Mouse (Mus musculus) embryo, embryonic 11 days (tissue): ENCODE results near the gene Pcbp3.
"Not testable (repeated sequence)": the region's sequence is repeated elsewhere in the genome, so short reads cannot be mapped to it uniquely, and the experiment has no call there.

ENCODE experiments used
- DNase-seq: peaks from one replicate; pipeline ENCODE4 v3.0.0-alpha.2; 2015

Gene Pcbp3

DNA sequence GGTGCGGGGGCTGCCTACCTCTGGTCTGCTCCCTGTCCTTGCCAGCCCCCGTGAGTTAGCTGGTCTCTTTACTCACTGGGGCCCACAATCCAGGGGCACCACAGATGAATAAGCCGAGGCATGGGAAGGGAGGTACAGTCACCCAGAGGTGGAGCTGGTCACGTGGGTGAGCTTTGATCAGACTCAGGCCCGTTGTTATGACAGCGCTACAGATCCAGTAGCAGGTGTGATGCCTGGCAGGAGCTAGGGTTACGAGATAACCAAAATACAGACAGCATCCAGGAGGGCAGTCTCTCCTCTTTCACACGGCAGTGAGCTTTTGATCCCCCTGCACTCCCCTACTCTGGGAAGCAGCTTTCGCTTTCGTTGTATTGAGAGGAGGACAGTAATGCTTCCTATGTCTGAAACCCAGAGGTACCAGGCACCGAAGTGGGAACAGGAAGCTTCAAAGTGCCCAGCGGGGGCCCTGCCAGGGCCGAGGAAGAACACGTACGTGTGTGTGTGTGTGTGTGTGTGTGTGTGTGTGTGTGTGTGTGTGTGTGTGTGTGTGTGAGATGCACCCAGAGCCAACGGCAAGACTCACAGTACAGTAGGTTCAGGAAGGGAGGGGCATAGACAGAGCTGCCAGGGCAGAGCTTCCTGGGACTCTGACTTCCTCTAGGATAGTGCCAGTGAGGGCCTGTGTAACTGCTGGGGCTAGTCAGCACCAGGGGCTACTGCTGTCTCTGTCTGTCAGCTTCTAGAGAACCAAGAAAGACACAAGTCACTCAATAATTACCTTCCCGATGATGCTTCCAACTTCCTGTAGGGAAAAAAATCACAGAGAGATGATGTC is 162.7 kb downstream of the Pcbp3 start:
- no peak for DNase-seq

DNA sequence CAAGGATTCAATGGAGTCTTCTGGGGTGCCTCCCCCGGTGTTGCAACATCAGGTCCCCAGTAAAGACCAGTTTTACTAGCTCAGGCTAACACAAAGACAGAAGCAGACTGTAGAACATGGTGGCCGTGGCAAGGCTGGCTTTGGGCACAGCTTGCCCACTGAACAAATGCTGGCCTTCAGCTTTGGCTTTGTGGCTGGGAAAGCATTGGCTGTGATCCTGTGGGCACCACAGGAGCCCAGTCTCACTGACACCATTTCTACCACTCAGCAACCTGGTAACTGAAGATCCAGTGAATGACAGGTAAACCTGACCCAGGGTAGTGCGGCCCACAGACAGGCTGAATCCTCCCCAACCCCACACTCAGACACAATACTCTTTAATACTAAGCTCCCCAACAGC is 167.6 kb downstream of the Pcbp3 start:
- DNase-seq, result no peak

DNA sequence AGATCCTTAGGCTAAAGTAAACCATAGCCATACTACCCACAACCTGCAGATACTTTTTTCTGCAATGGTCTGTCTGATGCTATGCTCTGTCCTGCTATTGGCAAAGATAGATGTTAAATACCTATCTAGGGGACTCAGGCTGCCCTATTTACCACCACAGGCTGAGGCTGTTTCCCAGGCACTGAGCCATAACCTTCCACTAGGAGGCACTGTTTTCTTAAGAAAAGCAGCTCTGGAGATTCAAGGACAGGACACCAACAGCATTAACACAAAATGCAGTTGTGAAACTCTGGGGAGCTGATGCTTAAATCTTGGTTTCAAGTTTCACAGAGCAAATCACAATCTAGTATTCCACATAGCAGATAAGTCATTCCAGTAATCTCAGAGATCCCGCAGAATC is 170.2 kb downstream of the Pcbp3 start:
- peak; percentile 74 for DNase-seq

DNA sequence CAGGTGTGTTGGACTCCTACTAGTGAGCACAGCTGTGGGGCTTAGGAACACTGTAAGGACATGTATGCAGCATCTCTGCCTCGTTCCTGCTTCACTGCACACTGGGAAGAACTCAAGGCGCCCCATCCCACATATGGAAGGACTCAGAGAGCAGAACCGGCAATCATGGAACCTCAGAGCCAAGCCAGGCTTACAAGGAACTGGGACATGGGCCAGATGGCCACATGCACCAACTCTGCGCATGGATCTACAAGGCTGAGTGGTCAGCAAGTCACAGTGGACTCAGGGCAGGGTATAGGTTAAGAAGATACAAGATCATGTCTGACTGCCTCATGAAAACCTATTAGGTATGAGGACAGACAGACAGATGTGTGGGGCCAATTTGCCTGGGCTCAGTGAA is 171.8 kb downstream of the Pcbp3 start:
- no peak for DNase-seq

DNA sequence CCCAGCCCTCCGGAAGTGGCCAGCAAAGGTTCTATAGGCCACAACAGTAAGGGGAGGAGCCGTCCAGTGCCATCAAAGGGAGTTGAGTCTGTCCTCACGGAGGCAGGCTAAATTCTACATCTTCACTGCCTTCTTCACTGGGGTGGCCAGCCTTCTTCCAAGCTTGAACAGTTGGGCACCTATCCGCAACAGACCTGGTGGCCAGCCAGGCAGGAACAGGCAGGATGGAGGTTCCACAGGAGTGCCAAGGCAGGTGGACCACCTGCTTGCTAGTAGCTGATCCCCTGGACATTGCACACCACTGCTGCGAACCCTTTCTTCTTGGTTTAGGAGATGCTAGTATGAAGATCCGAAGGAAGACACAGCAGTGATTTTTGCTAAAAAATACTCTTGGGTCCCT is 176.4 kb downstream of the Pcbp3 start:
- no peak for DNase-seq

DNA sequence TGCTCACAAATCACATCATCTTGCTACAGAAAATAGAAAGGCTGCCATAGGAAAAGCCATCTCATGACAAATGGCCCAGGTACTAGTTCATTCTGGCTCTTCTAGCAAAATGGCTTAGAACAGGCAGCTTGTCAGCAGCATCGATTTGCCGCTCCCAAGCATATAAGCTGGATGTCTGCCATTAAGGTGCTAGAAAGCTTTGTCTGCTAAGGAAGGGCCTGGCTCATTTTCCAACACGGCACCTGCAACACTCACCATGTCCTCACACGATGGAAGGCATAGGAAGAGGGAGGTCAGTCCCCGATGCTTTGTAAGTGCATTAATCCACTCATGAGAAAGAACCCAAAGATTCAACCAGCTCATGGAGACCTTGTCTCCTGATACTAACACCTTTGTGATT is 182.5 kb downstream of the Pcbp3 start:
- no peak for DNase-seq

DNA sequence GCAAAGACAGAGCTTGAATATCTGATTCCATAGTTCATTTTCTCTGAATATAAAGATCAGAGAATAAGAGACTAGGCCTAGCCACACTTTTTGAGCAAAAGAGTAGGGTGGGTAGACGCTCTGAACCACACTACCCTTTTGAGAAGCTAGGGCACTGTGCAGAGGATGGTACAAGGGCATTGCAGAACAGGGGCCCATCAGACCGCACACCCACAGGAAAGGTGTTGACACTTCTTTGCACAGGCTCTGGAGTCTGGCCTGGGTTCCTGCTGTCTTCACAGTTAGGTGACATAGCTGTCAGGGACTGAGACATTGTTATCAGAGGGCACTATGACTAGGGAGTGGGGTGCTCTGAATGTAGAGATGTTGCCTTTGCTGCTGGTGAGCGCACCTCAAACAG is 190.1 kb downstream of the Pcbp3 start:
- DNase-seq, result no peak

DNA sequence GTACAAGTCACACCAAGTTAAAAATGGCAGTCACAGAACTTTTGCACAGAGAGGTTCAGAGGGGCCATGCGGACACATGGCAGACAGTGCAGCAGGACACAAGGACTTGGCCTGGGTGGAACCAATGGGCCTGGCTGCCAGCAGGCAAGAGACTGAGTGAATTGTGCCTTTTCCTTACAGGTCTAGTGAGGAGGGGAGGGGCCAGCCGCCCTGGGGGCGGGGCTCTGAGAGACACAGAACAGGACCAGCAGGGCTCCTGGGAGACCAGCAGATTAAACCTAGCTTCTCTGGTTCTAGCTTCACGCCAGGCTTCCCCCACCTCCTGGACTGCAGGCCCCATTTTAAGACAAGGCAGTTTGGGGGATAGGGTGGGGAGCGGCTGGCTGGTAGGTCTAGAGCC is 190.6 kb downstream of the Pcbp3 start:
- DNase-seq, result peak; percentile 12

DNA sequence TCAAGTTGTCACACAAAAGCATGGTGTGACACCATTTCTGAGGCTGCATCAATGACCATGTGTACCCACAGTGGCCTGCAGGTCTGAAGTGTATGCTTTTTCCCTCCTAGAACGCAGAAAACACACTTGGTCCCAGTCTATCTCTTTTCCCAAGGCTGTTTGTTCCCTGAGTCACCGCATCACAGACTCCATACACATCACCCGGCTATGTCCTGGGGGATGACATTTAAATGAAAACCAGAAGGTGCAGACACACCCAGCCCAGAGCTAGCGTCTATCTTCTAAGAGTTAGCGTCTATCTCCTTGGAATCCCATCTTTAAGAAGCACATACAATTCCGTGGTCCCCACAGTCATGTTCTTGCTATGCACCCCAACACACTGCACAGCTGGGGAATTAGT is 192.1 kb downstream of the Pcbp3 start:
- no peak for DNase-seq

DNA sequence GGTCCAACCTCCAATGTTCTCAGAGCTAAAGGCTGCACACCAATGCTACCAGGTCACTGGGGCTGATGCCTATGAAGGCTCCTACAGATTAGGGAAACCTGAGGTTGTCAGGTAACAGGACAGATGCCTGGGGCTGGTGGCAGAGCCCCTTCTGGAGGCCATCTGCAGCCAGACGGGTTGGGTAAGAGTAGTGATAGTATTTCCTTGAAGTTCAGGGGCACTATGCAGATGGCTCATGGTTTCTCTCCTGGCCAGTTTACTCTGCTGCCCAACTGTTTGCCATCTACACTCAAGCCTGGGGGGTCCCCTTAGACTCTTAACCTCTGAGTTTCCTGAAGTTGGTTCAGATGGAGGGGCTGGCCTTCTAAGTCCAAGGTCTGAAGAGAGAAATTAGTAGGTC is 195.5 kb downstream of the Pcbp3 start:
- no peak for DNase-seq

DNA sequence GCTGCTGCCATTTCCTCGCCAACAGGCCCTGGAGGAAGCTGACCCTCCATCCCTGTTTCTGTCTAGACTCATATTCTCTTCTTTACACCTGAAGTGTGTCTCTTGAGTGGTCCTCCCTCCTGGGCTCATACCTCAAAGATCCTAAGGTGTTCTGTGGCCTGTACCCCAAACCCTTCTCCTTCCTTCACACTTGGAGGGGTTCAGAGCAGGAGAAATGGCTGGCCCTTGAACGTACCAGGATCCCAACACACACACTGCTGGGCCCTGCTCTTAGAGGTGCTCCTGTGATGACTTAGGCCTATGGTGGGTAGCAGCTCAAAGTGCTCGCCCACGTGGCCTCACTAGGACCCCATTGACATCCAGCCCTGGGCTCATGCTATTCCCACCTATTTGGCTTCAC is 196.8 kb downstream of the Pcbp3 start:
- no peak for DNase-seq

DNA sequence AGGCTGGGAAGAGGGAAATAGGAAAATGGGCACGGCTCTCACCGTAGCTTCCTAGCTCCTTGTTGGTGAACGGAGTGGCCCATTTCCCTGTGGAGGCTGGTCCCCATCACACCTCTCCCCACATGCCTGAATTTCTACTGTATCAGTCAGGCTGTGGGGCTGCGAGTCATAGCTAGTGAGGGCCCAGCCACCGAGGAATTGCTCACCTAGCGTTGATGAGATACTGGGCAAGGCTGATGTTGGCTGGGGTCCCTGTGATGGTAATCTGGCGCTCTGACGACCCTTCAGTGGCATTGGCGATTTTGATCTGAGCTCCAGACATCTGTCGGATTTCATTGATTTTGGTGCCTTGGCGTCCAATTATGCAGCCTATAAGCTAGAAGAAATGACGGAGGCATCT is 198.7 kb downstream of the Pcbp3 start:
- no peak for DNase-seq

DNA sequence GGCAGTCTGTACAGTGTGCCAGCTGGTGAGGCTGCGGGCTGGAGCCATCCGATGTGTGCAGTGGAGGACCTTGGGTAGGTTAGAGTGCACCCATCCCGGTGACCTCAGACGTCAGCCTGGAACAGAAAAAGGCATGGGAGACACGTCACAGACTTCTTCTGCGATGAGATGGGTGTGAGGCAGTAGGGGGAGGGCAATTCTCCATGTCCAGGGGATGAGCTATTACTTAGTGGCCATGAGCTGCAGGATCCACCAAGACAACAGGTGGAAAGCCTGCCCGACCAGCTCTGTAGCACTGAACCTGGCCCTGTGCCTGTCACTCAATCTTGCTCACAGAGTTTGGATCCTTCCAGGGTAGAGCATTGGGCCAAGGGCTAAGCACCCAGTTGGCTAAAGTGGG is 199.3 kb downstream of the Pcbp3 start:
- DNase-seq, result no peak

DNA sequence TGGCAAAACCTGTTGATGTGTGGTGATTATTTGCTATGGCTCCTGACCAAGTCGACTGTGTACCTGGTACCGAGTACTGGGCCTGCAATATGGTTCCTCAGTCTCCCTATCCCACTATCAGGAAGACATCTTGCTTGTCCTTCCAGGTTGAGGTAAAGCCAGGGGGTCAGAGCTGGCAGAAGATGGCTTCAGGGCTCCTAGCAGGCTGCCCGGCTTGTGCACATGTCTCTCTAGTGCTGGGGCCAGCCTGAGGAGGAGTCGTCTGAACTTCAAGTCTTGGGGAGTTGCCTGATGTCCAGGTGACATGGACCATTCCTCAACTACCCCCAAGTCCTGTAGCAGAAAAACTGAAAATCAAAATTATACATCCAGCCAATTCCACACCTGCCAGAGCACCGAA is 201.8 kb downstream of the Pcbp3 start:
- no peak for DNase-seq

DNA sequence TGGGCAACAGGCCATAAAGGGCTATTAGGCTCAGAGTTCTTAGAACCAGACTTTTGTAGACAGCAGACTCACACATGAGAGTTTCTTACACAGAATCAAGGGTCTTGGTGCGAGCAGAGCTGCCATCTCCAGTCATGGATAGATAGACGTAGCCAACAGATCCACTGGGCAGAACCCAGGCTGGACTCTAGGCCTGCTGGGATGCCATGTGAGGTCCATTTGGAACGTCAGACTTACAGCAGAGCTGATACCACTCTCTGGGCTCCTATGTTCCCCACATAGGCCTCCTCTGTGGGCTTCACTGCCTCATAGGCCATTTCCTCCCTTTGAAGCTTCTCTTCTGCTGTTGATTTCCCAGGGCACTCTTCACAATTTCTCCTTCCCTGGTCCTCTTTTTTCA is 208.0 kb downstream of the Pcbp3 start:
- DNase-seq, result no peak

DNA sequence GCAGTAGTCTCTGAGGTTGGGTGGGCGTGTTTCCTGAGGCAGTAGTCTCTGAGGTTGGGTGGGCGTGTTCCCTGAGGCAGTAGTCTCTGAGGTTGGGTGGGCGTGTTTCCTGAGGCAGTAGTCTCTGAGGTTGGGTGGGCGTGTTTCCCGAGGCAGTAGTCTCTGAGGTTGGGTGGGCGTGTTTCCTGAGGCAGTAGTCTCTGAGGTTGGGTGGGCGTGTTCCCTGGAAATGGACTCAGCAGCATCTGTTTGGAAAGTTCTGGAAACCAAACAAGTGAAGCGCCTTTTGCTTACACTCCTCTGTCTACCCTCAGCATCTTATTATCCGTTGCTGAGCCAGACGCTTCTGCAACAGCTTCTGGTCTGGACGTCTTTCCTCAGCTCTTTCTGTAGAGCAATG is 217.4 kb downstream of the Pcbp3 start:
- DNase-seq, result not testable (repeated sequence)

DNA sequence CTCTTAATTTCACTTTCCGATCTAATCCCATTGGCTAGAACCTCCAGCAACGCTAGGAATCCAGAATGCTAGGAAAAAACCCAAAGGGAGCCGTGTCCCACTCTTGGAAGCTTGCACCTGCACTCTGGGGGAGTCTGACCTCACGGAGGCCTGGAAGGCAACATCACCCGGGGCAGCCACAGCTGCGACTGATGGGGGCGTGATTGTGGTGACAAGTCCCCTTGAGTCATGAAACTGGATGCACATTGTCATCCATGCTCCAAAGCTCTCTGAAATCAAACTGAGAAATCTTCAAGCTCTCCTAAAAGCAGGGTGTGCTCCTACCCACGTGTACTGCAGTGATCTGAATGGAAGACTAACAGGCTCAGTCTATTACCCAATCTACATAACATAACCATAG is 224.9 kb downstream of the Pcbp3 start:
- DNase-seq, result no peak

DNA sequence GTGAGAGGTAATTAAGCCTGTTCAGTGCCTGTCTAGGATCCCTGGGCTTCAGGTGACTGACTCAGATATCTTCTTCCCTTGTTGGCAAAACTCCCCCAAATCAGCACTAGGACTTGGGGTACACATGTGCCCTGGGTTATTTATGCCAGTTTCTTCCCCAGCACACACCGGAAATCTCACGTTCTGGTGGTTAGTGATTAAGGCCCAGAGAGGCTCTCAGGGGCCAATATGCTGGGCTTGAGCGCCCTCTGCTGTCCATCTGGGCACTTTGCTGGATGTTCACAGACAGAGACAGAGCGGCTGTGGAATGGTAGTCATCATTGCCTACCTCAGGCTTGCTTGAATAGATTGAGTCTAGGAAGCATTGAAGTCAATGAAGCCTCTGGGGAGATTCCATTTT is 226.7 kb downstream of the Pcbp3 start:
- peak; percentile 86 for DNase-seq

DNA sequence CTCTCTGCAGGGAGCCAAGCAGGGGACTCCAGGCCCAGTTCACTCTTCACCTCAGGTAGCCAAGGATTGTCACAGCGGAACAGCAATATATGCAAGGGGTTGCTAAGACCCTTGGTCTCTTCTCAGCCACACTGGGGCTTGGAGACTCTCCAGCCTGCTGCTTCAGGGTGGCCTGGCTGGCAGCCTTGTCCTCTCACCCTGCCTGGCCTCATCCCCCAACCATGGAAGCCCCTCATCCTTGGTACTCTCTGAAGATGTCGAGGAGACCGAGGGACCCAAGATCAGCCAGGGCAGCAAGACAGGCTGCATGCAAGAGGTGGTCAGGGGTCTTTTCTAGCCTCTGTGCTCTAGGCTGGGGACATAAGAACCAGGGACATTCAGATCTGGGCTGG is 228.0 kb downstream of the Pcbp3 start:
- no peak for DNase-seq

DNA sequence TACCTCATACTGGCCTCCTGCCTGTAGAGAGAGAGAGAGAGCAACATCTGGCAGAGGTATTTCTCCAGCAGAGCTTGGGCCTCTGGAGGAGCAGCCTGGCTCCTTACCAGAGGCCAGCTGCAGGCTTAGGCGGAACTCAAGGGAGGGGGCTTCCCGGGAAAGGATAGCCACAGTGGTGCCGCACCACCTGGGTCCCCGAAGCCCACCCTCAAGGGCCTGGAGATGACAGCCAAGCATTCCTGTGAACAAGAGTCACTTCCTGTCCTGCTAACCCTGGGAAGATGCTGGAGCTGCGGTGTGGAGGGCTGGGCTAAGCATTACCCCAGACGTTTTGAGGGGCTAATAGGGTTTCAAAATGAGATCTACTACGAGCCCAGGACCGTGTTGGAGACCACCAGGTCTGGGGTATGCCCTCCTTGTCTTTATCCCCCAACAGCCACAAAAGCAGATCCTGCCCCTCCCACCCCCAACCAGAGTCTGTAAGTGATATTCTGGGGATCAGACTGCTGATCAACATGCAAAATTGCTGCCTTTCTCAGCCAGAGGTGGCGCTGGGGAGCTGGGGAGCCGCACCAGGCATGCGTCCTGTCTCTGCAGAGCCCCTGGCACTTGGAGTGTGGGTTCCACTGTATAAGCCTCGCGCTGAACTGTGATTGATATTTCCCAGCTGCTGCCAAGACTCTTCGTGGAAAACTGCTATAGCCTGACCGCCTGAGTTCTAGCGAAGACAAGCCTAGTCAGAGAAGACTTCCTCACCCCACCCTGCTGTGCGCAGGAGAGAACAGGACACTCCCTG is 228.6 kb downstream of the Pcbp3 start:
- peak; percentile 82 for DNase-seq

DNA sequence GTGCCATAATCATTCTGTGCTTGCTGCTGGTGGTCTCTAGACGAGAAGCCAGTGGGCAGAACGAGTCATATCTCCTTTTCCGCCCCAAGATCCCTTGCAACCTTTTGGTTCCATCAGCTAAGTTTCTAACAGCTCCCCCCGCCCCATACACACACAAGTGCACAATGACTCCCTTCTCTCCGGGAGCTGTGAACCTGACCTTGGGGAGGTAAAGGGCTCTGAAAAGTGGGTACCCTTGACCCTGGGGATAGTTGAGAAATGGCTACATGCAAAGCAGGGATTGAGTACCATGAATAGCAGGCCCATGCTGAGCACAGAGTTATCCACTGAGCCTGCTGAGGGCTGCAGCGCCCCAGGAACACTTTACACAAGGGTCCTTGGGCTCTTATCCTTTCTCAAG is 229.3 kb downstream of the Pcbp3 start:
- no peak for DNase-seq

DNA sequence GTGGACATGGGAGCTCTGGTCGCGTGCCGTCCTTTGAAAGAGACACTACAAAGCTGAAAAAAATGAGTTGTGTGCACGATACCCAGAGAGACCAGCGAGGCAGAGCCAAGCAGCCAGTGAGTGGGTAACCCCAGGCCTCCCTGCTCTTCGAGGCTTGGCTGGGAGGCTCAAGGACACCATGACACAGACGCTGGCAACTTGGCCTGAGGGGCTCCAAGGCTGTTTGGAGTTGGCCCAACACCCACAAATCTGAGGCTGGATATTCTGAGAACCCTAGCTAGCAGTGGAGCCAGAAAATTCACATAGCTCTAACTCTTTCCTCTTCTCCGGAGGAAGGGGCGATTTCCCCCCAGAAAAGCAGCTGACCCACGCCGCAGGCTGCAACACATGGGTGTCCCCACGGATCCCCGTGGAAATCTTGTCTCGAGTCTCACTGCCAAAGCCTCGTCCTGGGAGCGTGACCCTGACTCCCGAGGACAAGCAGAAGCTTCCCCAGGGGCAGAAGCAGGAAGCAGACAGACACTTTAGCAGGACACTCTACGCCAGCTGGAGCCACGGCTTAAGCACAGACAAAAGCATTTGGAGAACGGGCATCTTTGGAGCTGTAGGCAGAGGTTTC is 230.0 kb downstream of the Pcbp3 start:
- no peak for DNase-seq

DNA sequence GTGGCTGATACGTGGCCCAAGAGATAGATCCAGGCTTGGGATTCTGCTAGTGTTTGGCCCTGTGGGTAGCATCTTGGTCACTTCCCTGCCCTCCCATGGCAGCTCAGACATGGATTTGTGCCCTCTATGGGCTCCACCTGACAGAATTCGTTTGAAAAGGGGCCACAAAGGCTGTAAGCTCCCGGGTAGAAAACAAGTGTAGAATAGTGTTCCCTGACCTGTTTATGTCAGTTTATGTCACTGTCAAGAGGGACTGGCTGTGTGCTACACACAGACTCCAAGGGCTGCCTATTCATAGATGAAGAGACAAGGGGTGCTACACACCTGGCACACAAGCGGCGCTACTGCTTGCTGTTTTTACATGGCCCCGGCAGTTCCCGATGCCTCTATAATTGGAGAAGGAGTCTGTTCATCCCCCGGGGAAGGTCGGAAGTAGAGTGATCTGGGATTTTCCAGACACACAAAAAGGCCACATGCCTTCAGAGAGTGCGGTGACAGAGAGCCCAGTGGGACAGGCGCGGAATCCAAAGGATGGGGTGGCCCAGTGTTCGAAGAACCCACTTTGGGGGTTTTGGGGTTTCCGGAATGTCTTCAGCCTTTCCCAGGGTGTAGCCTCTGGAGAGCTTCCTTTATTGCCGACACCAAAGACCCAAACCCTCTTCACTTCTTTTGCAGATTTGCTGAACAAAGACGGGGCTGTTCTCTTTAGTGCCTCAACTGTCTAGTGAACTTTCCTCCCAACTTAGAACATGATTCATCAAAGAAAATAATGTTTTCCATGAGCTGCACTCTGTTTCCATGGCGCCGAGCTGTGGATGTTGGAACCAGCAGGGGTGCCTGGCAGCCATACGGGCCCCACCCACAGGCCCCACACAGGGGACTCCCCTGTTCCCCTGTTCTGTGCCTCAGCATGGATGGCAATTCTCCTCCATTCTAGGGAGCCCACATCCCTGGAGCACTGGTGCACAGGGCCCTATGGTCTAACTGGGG is 231.8 kb downstream of the Pcbp3 start:
- DNase-seq, result no peak
